Mouse (Mus musculus) limb, embryonic 14.5 days (tissue): ENCODE measurements around the gene Tmem82. TPM values are rescaled to one million over a fixed set of nuclear protein-coding genes. Genes with fewer than 3 reads are reported as not detected.

Source experiments
- ATAC-seq: fragments of 200-750 bp; cut with Nextera tagmentation; 2 replicates; pipeline ENCODE4 v1.8.0; 2017; ENCODE audit warnings: low read depth, moderate number of reproducible peaks, moderate TSS enrichment; ENCODE audit not compliant: low FRiP score
- DNase-seq: peaks from one replicate; pipeline ENCODE4 v3.0.0-alpha.2; 2015; ENCODE audit warnings: low spot score
- H3K27ac ChIP-seq: fragments of 300-500 bp; sonication (generic); replicated peaks from 2 replicates; pipeline ENCODE4 v1.5.1; 2014; ENCODE audit warnings: low read depth, mild to moderate bottlenecking, low read length, moderate library complexity, mixed read lengths
- H3K27me3 ChIP-seq: fragments of 300-500 bp; sonication (generic); 2 replicates; pipeline ENCODE4 v1.6.1; 2014; ENCODE audit warnings: low read length, mixed read lengths; ENCODE audit not compliant: control insufficient read depth, insufficient read depth
- H3K36me3 ChIP-seq: fragments of 300-500 bp; sonication (generic); 2 replicates; pipeline ENCODE4 v1.6.1; 2014; ENCODE audit warnings: mild to moderate bottlenecking, low read length, moderate library complexity, mixed read lengths; ENCODE audit not compliant: control insufficient read depth, insufficient read depth
- H3K4me1 ChIP-seq: fragments of 300-500 bp; sonication (generic); 2 replicates; pipeline ENCODE4 v1.6.1; 2014; ENCODE audit warnings: antibody characterized with exemption, low read length, mixed read lengths; ENCODE audit not compliant: control insufficient read depth, insufficient read depth
- H3K4me2 ChIP-seq: fragments of 300-500 bp; sonication (generic); replicated peaks from 2 replicates; pipeline ENCODE4 v1.6.1; 2014; ENCODE audit warnings: low read depth, mild to moderate bottlenecking, low read length, moderate library complexity; ENCODE audit not compliant: severe bottlenecking
- H3K4me3 ChIP-seq: fragments of 300-500 bp; sonication (generic); replicated peaks from 2 replicates; pipeline ENCODE4 v1.5.1; 2014; ENCODE audit warnings: low read length
- H3K9ac ChIP-seq: fragments of 300-500 bp; sonication (generic); 2 replicates; pipeline ENCODE4 v1.6.1; 2014; ENCODE audit warnings: mild to moderate bottlenecking, low read depth, low read length, moderate library complexity; ENCODE audit not compliant: severe bottlenecking
- H3K9me3 ChIP-seq: fragments of 300-500 bp; sonication (generic); 2 replicates; pipeline ENCODE4 v1.6.1; 2016; ENCODE audit warnings: low read length; ENCODE audit not compliant: control insufficient read depth
- POLR2A ChIP-seq: fragments of 200-500 bp; IDR thresholded peaks from 2 replicates; pipeline ENCODE4 v1.8.0; 2012; ENCODE audit warnings: inconsistent platforms, mild to moderate bottlenecking, moderate library complexity, borderline replicate concordance; ENCODE audit not compliant: insufficient read depth, insufficient read length; ENCODE audit errors: extremely low read depth
- WGBS: fragments of 180-500 bp; shearing (Covaris S2); extraction: QIAGEN DNeasy Blood & Tissue Kit; methylation state at CpG from one replicate; pipeline ENCODE4 v1.1.7; 2014; 5-methylcytosine and 5-hydroxymethylcytosine counted together
- polyA plus RNA-seq, 2 experiments: library from polyadenylated mRNA; depleted of rRNA in 1 of 2; stranded (reverse) in 1 of 2; unstranded in 1 of 2; fragments of >200 nt; fragmentation: Nextera tagmentation in 1 of 2; extraction: Ambion mirVana in 1 of 2; gene quantifications; 2 replicates each; pipeline versions ENCODE4 v1.2.1 to v1.2.3; 2012 to 2014

Tmem82 gene
- polyA plus RNA-seq, 2 experiments: 0.49 TPM; not detected in 1

DNA sequence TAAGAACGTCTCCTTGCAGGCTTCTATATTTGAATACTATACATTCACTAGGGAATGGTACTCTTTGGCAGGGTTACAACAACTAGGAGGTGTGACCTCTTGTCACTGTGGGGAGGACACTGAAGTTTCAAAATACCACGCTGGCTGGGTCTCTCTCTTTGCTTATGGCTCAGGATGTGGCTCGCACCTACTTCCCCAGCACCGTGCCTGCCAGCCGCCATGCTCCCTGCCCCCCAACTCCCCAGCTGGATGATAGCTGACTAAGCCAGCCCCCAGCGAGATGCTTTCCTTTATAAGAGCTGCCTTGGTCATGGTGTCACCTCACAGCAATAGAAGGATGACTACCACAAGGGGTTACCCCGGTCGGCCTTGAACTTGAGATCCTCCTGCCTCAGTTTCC lies 34.6 kb upstream of the Tmem82 start:
- TF ChIP-seq POLR2A: no peak
- ATAC-seq (no peak), DNase-seq (no peak)
- WGBS: 87% methylated on average over 8 of the region's 8 CpGs
- H3K4me2 ChIP-seq: no peak overlapping the region
- H3K27ac ChIP-seq: no peak overlapping the region
- H3K27me3 ChIP-seq: no peaks in the 10 kb centered on the region
- H3K9ac ChIP-seq: no peak overlapping the region
- no peak overlapping the region for H3K4me3 ChIP-seq
- 0 out of 2 replicates have a peak, but pooled peaks cover 6% of the 10 kb centered on the region for H3K4me1 ChIP-seq
- H3K36me3 ChIP-seq: peaks cover 39% of the 10 kb centered on the region
- H3K9me3 ChIP-seq: no peaks in the 10 kb centered on the region

DNA sequence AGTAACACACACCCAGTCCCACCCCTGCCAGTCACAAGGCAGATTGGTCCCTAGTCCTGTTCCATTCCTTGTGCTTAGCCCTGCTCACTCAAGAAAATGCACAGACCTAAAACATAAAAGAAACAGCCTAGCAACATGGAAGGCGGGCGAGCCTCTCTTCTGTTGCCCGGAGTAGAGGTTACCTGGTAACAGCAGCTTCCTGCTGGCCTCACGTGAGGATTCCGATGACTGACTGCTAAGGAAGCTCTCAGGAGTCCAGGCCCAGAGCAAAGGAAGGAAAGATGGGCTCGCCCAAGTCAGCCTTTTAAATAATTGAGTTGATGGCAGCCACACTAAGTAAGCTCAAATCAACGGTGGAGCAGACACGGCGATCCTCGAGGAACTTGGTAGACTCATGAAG lies 33.5 kb upstream of the Tmem82 start:
- ATAC-seq (no peak), DNase-seq (no peak)
- no peak overlapping the region for H3K4me3 ChIP-seq
- H3K27ac ChIP-seq: no peak overlapping the region
- H3K4me2 ChIP-seq: no peak overlapping the region
- no peak overlapping the region for H3K9ac ChIP-seq
- no peak for TF ChIP-seq POLR2A
- 91% methylated on average over 10 of the region's 10 CpGs for WGBS
- no peaks in the 10 kb centered on the region for H3K9me3 ChIP-seq
- H3K4me1 ChIP-seq: 0 out of 2 replicates have a peak, but pooled peaks cover 6% of the 10 kb centered on the region
- H3K36me3 ChIP-seq: peaks cover 32% of the 10 kb centered on the region
- no peaks in the 10 kb centered on the region for H3K27me3 ChIP-seq

DNA sequence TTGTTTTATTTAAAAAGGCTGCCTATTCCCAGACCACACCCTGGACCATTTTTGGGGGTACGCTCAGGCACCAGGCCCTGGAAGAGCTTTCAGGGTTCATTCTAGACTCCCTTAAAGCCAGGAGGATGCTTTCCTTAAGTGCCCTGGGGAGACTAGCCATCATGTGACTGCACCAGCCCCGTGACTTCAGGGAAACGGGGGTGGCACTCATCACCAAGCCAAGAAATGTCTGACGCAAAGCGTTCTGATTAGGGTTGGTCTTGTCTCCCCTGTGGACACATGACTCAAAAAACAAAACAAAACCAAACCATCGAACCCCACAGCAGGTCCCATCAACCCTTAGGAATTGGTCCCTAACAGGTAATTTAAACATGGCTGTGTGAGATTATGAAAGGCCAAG lies 32.9 kb upstream of the Tmem82 start:
- H3K4me3 ChIP-seq: no peak overlapping the region
- no peak overlapping the region for H3K4me2 ChIP-seq
- DNase-seq (no peak), ATAC-seq (no peak)
- no peak overlapping the region for H3K9ac ChIP-seq
- no peak overlapping the region for H3K27ac ChIP-seq
- 89% methylated on average over 6 of the region's 6 CpGs for WGBS
- H3K4me1 ChIP-seq: 0 out of 2 replicates have a peak, but pooled peaks cover 6% of the 10 kb centered on the region
- H3K9me3 ChIP-seq: no peaks in the 10 kb centered on the region
- H3K36me3 ChIP-seq: peaks cover 27% of the 10 kb centered on the region
- TF ChIP-seq POLR2A: no peak
- H3K27me3 ChIP-seq: no peaks in the 10 kb centered on the region

DNA sequence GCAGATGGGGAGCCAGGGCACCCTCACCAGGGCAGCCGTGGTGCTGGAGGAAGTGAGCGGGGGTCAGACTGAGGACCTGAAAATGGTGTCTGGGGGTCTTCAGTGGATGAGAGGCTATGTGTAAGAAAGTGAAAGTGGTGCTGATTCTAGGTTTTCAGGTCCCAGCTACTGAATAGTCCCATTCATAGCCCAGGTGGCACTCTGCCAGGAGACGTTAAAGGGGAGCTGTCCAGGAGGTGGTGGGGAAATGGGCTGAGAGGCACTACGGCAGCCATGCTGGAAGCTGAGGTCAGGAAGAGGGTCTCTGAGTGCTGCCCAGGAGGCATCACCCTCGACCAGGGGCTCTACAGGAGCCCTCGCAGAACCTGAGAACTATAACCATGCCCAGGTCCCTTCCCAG lies 30.8 kb upstream of the Tmem82 start:
- ATAC-seq (peak; percentile 26; the same call in 1 of the 2 replicates), DNase-seq (peak; percentile 67)
- no peak overlapping the region for H3K9ac ChIP-seq
- no peaks in the 10 kb centered on the region for H3K9me3 ChIP-seq
- peak overlapping the region; percentile 23 for H3K4me2 ChIP-seq
- H3K4me1 ChIP-seq: 0 out of 2 replicates have a peak, but pooled peaks cover 6% of the 10 kb centered on the region
- H3K27ac ChIP-seq: peak overlapping the region; percentile 46; the same call in 1 of the 2 replicates
- H3K4me3 ChIP-seq: no peak overlapping the region
- H3K36me3 ChIP-seq: peaks cover 20% of the 10 kb centered on the region
- H3K27me3 ChIP-seq: no peaks in the 10 kb centered on the region
- 51% methylated on average over 6 of the region's 6 CpGs for WGBS
- no peak for TF ChIP-seq POLR2A

DNA sequence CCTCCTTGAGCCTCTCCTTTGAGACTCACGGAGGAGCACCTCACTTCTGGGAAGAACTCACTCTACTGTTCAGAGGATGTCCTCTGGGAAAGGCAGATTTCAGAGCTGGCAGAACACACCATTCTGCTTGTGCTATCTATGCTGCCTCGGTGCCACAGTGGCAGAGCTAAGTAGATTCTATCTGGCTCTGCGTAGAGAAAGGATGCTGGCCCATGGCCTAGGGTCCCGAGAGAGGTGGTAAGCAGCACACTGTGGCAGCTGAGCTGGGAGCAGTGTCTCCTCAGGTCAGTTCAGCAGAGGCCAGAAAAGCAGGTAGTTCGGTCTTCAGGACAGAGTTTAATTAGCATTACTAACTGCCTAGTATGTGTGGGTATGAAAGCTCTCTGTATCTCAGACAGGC lies 29.8 kb upstream of the Tmem82 start:
- no peaks in the 10 kb centered on the region for H3K27me3 ChIP-seq
- H3K4me3 ChIP-seq: no peak overlapping the region
- 97% methylated on average over 5 of the region's 5 CpGs for WGBS
- no peak overlapping the region for H3K4me2 ChIP-seq
- H3K9ac ChIP-seq: no peak overlapping the region
- H3K27ac ChIP-seq: no peak overlapping the region
- TF ChIP-seq POLR2A: no peak
- no peak for ATAC-seq
- H3K4me1 ChIP-seq: 0 out of 2 replicates have a peak, but pooled peaks cover 6% of the 10 kb centered on the region
- no peaks in the 10 kb centered on the region for H3K9me3 ChIP-seq
- H3K36me3 ChIP-seq: peaks cover 15% of the 10 kb centered on the region
- no peak for DNase-seq

DNA sequence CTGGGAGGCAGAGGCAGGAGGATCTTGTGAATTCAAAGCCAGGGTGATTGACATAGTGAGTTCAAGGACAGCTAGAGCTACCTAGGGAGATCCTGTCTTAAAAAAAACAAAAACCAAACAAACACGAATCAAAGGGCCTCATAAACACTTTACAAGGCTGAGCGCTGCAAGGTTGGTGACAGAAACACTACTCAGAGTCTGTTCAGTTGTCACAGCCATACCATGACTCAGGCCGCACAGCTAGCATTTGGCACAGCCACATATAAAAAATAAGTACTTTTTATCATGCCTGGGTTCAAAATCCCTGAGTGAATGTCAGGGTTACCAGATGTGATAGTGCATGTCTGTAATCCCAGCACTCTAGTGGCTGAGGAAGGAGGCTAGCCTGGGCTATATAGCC lies 28.8 kb upstream of the Tmem82 start:
- no peak for ATAC-seq
- no peak overlapping the region for H3K27ac ChIP-seq
- no peak overlapping the region for H3K9ac ChIP-seq
- H3K4me2 ChIP-seq: no peak overlapping the region
- TF ChIP-seq POLR2A: no peak
- H3K4me3 ChIP-seq: no peak overlapping the region
- no peaks in the 10 kb centered on the region for H3K9me3 ChIP-seq
- 68% methylated on average over 3 of the region's 3 CpGs for WGBS
- H3K4me1 ChIP-seq: 0 out of 2 replicates have a peak, but pooled peaks cover 6% of the 10 kb centered on the region
- no peaks in the 10 kb centered on the region for H3K27me3 ChIP-seq
- peaks cover 15% of the 10 kb centered on the region for H3K36me3 ChIP-seq
- DNase-seq: no peak
